Mouse (Mus musculus): ENCODE results near the gene Plekho1.

- TF ChIP-seq CTCF (IDR thresholded peaks at IDR 0.05; ENCODE audit: control insufficient read depth, insufficient read depth, insufficient read length), result no peak
- TF ChIP-seq USF1 (IDR thresholded peaks at IDR 0.05; ENCODE audit: low read depth), result no peak
These were observed 40.5 kb downstream of the Plekho1 start for GRCm38 (mm10) chr3:95955318-95955717.

All from C2C12 (cell line).